24 mouse cellular contexts compared by ENCODE assay signal in genomic region chr12:52350276-52350675, GRCm38 (mm10).
"Had no signal": no experiment of that assay in that cellular context is flagged by ENCODE, and none has a peak within 500 bp of the region (broad histone marks: within the 10 kb centered on the region; RNA-seq: fewer than 3 reads in every experiment).

No protein-coding gene starts in this region.

- ATAC-seq: hindbrain, embryonic 16.5 days; intestine, embryonic 16.5 days; liver, embryonic 12.5 days had no signal

- H3K9ac ChIP-seq: heart, embryonic 12.5 days; hindbrain, embryonic 14.5 days; kidney, embryonic 15.5 days; limb, embryonic 13.5 days; limb, embryonic 15.5 days; liver, embryonic 12.5 days; liver, embryonic 14.5 days had no signal

- H3K27me3 ChIP-seq: heart, embryonic 12.5 days; kidney, embryonic 15.5 days; limb, embryonic 13.5 days; limb, embryonic 15.5 days; liver, embryonic 12.5 days had no signal

- H3K27ac ChIP-seq: heart, embryonic 10.5 days; hindbrain, embryonic 14.5 days; kidney, embryonic 15.5 days; kidney, postnatal 0 days; limb, embryonic 13.5 days; limb, embryonic 15.5 days; liver, embryonic 12.5 days; liver, embryonic 14.5 days had no signal

- H3K36me3 ChIP-seq: heart, embryonic 10.5 days; heart, embryonic 12.5 days; kidney, embryonic 15.5 days; limb, embryonic 13.5 days; limb, embryonic 15.5 days; liver, embryonic 12.5 days had no signal

- H3K4me3 ChIP-seq: heart, embryonic 10.5 days; heart, embryonic 12.5 days; kidney, embryonic 15.5 days; limb, embryonic 13.5 days; limb, embryonic 15.5 days; liver, embryonic 12.5 days had no signal

- H3K4me1 ChIP-seq: heart, embryonic 12.5 days; liver, embryonic 12.5 days had no signal

- H3K9me3 ChIP-seq: heart, embryonic 10.5 days; heart, embryonic 12.5 days; kidney, embryonic 15.5 days; limb, embryonic 13.5 days; limb, embryonic 15.5 days; liver, embryonic 12.5 days had no signal

- DNase-seq: gastrocnemius, postnatal 14 days; gastrocnemius, postnatal 36 days; heart, adult 18-20 months; heart, postnatal 14 days; heart, postnatal 36 days; kidney, adult 11 months; kidney, adult 2 months; kidney, adult 9 months; kidney, postnatal 14 days; kidney, postnatal 36 days; layer of hippocampus, adult 9-11 months; layer of hippocampus, postnatal 36 days; left cerebral cortex, postnatal 4 days had no signal

- H3K4me2 ChIP-seq: heart, embryonic 12.5 days; hindbrain, embryonic 14.5 days; kidney, embryonic 15.5 days; limb, embryonic 13.5 days; limb, embryonic 15.5 days; liver, embryonic 12.5 days had no signal
